Mouse (Mus musculus): ENCODE measurements around the gene Aldh16a1. TPM values are rescaled to one million over a fixed set of nuclear protein-coding genes. Genes with fewer than 3 reads are reported as not detected.
A peak's percentile ranks its signal among the peaks of the same experiment; 100 is the strongest.
"Not testable (repeated sequence)": the region's sequence is repeated elsewhere in the genome, so short reads cannot be mapped to it uniquely, and the experiment has no call there.

The Aldh16a1 gene
- total RNA-seq, 2 experiments from 2014 or later, result 25.8 to 57.5 TPM

DNA sequence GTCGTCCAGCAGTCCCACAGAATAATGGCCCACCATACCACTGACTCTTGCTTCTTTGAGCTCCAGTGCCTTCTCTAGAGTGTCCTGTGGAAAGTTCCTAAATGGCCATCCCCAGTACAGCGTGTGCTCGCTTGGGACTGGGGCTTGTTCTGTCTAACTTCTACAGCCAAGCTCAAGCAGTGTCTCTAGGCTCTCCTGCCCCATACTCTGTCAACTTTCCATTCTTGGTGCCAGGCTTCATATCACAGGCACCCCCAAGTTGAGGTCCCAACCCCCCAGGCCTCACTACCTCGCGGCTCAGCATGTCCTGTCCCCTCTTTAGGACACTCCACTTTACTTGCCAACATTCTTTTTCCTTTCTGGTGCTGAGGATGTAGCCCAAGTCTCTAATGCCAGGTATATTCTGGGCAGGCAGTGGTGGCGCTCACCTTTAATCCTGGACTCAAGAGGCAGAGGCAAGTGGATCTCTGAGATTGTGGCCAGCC lies 6.0 kb upstream of the Aldh16a1 start:
- no peak for ATAC-seq (replicated peaks; ENCODE audit: poor library complexity)

DNA sequence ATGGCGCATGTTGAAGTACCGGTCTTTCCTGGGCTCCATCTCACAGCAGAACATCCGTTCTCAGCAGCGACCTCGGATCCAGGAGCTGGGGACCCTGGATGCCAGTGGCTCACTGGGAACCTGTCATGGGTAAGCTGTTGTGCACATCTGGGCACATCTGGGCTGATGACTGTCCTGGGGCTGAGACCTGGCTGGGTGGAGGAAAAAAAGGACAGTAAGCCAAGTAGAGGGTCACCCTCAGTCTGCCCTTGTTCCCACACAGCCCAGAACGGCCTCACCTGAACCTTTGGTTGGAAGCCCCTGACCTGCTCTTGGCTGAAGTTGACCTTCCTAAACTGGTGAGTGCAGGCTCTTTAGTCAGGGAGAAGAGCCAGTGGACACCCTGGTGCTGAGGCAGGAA lies 4.6 kb upstream of the Aldh16a1 start:
- ATAC-seq (replicated peaks; ENCODE audit: poor library complexity), result no peak

DNA sequence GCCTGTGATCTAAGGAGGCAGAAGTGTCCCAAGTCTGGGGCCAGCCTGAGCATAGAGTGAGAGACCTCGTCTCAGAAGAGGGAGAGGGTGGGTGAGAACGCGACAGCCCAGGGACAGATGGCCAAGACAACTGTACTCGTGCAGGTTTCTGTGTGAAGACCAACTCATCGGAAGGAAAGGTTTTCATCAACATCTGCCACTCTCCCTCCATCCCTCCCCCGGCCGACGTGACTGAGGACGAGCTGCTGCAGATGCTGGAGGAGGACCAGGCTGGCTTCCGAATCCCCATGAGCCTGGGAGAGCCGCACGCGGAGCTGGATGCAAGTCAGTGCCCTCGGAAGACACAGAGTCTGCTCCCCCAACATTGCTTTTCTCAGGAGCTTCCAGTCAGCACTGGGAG lies 3.1 kb upstream of the Aldh16a1 start:
- ATAC-seq (replicated peaks; ENCODE audit: poor library complexity), result no peak

DNA sequence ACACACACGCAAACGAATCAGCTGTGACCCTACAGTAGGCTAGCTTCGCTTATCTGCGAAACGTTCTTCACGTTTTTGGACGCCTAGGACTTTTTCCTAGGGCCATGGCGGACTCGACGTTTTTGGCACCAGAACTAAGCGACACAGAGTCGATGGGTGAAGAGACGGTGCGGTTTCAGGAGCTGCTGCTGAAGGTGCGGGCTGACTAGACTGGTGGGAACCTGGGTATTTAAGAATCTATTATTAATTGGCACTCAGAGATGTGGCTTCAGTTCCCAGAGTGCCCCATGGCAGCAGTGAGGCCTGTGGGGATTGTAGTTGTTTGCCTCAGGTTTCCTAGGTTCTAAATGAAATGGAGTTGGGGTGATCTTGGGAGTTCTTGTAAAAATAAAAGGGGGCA lies 1.8 kb upstream of the Aldh16a1 start:
- no peak for ATAC-seq (replicated peaks; ENCODE audit: poor library complexity)

DNA sequence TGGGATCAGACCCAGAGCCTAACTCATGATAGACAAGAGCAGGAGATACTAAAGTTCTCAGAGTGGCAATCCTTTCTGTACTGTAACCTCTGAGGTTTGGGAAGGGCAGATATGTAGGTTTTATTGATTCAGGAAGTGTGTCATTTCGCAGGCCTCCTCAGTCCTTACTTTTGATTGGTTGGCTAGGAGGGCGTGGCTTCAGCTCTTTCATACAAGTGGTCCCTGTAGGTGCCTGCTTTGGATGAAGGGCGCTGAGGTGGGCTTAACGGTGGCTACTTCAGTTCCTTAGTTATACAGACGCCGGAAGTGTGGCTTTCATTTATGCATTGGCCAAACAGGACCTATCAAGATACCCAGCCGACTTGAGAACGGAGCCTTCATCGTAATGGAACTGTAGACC lies 1.2 kb upstream of the Aldh16a1 start:
- no peak for ATAC-seq (replicated peaks; ENCODE audit: poor library complexity)

DNA sequence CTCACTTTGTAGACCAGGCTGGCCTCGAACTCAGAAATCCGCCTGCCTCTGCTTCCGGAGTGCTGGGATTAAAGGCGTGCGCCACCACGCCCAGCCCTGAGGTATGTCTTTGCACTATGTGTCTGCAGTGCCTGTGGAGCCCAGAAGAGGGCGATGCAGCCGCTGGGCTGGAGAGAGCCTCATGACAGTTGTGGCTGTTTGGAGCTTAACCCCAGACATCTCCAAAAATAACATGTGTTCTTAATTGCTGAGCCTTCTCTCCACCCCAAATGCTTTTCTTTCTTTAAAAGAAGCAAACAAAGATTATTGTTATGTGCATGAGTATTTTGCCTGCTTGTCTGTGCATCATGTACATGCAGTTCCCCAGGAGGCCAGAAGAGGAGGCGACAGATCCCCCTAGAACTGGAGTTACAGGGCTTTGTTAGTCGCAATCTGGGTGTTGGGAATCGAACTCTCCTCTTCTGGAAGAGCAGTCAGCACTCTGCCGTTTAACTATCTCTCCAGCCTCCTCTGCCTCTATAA lies 670 bp upstream of the Aldh16a1 start:
- peak; percentile 65 for ATAC-seq (replicated peaks; ENCODE audit: poor library complexity)

DNA sequence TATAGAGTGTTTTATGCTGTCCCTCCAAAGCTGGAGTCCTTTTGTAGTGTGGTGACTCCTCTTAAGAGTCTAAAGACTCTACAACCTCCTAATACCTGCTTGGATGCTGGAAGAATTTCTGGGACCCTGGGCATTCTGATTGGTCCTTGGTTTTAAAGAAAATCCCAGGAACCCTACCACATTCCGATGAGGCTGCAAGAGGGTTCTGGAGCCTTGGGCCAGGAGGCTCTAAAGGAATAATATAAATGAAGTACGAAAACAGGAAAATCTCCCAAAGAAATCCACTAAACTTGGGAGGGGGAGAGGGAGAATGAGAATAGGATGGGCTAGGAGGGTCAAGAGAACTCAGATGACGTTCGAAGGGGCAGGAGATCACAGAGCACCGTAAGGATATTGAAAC lies 798 bp downstream of the Aldh16a1 start:
- ATAC-seq (replicated peaks; ENCODE audit: poor library complexity), result no peak

DNA sequence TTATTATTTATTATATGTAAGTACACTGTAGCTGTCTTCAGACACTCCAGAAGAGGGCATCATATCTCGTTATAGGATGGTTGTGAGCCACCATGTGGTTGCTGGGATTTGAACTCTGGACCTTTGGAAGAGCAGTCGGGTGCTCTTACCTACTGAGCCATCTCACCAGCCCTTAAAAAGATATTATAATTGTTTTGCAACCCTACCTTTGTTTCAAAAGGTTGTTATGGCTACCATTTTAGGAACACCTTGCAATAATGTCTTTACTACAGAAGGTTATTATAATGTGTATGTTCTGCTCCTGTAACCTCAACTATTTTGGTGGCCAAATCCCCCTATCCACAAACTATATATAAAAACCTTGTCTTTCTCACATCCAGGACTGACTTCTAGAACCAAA lies 1.3 kb downstream of the Aldh16a1 start:
- not testable (repeated sequence) for ATAC-seq (replicated peaks; ENCODE audit: poor library complexity)

DNA sequence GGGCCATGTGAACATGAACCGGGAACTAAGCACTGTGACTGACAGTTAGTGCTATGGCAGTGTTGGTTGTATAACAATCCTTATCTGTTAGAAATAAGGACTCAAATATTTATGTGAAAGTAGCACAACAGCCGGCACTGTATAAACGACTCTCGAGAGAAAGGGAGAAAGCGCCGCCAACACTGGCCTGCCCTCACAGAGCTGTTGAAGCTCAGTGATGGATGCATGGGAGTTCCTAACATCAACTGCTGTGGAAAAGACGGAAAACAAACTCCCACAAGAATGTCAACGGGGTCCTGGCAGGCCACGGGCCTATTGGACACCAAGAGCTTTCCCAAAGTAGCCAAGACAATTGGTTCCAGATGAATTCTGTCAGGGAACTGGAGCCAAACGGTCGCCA lies 3.1 kb downstream of the Aldh16a1 start:
- no peak for ATAC-seq (replicated peaks; ENCODE audit: poor library complexity)

DNA sequence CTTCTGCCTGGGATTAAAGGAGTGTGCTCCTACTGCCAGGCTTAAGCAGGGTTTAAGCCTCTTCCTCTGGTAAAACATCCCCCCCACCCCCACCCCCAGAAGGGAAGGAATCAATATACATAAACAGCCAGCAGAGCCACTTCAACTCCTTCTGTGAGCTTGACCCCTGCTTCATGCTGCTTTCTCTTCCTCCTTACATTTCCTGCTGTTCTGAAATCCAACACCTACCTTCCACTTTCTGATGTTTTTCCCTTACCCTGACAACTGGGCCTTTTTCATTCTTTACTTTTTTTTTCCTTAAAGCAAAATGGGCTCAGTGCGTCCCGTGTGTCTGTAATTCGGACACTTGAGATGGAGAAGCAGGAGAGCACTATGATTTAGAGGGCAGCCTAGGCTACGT lies 4.1 kb downstream of the Aldh16a1 start:
- ATAC-seq (replicated peaks; ENCODE audit: poor library complexity), result no peak

DNA sequence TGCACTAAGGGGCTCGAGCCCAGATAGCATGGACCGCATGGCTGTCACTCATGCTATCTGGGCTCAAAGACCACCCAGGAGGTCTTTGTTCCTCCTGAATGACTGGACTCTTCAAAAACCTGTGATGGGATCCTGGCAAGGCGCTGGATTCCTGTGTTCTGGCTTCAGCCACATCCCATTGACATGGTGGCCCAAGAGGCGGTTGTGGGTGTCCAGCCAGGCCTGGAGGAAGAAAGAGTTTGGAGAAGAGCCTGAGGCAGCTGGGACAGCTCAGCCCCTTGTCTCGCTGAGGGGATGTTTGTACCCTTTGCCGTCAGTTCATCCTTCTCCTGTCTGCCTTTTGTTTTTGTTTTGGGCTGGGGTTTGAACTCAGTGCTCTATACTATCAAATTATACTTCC lies 4.8 kb downstream of the Aldh16a1 start:
- ATAC-seq (replicated peaks; ENCODE audit: poor library complexity), result no peak

DNA sequence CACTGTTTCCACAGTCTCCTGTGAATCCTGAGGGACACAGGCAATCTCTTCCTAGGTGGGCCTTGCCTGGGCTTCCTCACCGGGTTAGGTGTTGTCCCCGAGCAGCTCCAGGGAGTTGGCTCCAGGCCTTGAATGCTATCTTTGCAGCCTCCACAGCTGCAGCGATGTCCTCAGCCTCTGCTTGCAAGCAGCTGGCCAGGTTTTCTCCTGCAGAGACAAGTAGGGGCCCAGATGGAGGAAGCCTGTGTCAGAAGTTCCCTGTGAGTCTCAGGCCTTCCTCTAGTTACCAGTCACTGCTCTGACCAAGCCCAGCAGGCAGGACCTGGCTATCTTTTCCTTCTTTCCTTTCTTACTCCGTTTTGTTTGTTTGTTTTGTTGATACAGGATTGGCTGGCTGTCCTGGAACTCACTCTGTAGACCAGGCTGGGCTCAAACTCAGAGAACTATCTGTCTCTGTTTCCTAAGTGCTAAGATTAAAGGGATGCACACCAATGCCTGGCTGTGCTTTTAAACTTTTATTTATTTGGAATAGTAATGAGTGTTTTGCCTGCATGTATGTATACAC lies 5.8 kb downstream of the Aldh16a1 start:
- no peak for ATAC-seq (replicated peaks; ENCODE audit: poor library complexity)

DNA sequence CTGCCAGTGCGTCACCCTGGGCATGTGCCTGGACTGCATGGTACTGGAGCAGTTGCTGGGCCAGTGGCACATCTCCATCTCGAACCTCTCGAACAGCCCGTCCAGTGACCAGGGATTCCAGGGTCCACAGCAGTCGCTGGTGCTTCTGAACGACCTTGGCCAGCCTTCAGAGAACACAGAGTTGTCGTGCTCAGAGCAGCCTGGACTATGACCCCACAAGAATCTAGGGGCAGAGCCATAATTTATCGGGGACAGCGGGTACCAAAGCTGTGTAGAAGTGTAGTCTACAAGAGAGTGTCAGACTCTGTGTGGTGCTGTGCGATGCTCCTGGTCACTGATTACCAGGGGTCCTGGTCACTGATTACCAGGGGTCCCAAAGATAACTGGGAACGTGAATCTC lies 6.5 kb downstream of the Aldh16a1 start:
- no peak for ATAC-seq (replicated peaks; ENCODE audit: poor library complexity)

DNA sequence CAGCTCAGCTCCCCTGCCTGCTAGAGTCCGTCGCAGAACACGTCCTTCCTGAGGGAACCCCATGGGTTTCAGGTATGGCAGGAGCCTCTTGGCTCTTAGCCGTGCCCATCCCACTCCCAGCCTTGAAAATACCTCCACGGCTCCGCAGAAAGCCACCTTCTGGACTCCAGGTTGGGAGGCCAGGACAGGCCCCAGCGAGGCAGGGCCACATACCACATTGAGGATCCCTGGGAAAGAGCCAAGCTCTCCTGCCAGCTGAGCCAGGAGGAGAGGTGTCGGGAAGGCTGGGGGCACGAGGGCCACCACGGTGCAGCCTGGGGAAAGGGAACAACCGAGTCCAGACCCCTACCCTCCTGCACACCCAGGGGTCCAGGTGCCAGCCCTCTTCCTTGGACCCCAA lies 7.1 kb downstream of the Aldh16a1 start:
- no peak for ATAC-seq (replicated peaks; ENCODE audit: poor library complexity)

DNA sequence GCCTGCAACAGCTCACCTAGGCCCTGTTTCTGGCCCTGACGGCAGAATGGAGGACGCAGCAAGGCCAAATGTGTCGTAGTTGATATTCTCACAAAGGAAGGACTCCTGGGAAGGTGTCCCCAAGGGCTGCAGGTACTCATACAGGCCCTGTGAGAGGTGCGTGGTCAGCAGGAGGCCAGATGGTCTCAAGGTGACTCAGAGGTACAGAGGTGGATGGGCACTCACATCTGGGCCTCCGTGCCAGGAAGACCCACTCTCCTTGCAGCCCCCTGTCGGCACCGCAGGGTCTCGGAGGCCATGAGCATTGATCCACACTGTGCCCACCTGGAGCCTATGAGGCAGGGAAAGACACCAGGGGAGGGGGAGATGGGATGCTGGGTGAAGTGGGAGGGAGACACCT lies 8.9 kb downstream of the Aldh16a1 start:
- no peak for ATAC-seq (replicated peaks; ENCODE audit: poor library complexity)

DNA sequence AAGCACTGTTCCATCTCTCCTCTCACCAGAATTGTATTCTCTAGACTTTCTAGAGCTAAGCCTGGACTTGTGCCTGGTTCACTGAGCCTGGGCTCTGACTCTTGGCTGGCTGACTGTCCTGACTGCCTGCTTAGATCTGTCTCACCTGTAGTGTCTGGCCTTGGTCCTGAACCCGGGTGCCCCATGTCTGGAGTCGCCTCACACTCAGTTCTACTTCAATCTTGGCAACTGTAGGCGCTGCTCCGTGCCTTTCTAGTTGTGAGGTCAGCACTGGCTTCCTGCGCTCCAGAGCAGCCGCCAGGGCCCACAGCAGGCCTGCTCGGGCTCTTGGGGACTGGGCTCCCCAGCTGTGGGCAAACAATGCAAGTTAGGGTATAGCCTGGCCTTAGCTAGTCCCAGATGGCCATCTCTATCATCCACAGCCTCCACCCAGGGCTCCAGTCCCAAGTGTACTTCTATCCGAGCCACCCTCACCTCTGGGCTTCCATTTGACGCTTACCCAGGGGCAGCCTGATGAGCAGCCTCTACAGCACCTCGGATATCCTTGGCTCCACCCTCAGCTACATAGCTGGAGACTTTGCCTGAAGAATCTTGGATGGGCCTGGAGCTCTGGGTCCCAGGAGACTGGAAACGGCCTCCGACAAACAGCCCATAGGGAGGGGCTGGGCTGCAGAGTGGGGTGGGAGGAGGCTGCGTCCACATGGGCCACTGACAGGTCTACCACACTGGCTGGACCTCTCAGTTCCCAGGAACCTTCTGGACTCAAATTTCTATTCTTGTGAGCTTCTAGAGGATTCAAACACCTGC lies 9.8 kb downstream of the Aldh16a1 start:
- ATAC-seq (replicated peaks; ENCODE audit: poor library complexity), result no peak

DNA sequence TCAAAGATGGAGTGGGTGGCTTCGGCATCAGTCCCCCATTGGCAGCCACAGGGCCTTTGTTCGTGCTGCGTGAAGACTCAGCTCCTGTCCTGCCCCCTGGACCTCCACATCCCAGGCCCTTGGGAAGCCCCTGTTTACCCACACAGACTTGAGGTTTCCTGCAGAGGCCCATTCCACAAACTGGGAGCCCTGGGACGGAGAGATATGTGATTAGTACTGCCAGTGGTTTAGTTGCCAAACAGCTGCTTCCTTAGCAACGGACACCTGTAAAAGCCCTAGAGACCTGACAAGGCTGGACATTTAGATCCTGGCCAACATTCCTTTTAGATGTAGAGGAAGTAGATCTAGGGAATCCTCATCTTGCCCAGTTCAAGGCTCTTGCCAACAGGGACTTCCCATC lies 12.5 kb downstream of the Aldh16a1 start:
- no peak for ATAC-seq (replicated peaks; ENCODE audit: poor library complexity)

DNA sequence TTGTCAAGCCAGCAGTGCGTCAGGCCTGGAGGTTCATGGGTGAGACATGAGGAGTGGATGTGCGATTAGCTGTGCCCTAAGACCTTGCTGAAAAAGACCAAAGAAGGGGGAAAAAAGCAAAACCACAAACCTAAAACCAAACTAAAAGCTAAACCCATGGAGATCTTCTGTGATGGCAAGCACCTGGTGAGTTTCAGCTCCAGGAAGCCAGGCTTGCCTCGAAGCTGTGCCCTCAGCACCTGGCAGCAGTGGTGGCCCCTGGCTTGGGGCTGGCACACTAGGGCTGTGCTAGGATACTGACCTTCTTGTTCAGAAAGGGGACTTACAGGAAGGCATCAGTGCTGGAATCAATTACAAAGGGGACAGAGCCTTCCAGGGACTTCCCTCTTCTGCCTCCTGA lies 13.1 kb downstream of the Aldh16a1 start:
- no peak for ATAC-seq (replicated peaks; ENCODE audit: poor library complexity)

DNA sequence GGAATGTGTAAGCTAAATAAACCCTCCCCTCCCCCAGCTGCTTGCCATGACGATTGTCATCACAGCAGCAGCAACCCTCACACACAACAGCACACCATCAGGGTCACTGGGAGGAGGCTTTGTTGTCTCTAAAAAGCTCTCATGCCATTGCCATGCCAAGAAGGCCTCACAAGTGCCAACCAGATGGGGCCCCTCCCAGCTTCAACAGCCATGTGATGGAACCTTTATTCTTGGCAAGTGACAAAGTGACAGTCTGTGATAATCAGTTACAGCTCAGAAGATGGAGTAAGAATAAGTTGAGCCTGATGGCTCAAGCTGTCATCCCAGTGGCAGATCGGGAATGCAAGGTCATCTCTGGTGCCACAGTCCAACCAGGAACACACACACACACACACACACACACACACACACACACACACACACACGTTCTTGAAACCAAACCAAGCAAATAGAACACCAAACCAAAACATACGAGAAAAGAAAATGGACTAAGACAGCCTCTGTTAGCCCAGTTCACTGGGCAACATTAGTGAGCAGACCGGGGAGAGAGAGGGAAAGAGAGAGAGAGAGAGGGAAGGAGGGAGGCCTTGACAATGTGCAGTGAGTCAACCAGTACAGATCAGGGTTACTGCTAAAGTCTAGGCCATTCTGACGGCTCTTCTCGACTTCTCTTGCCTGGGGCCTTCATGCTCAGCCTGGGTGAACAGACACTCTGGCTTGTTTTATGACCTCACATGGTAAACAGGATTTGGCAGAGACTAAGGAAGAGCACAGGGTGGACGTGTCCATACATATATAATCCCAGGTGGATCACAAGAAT lies 14.3 kb downstream of the Aldh16a1 start:
- peak; percentile 20 for ATAC-seq (replicated peaks; ENCODE audit: poor library complexity)

DNA sequence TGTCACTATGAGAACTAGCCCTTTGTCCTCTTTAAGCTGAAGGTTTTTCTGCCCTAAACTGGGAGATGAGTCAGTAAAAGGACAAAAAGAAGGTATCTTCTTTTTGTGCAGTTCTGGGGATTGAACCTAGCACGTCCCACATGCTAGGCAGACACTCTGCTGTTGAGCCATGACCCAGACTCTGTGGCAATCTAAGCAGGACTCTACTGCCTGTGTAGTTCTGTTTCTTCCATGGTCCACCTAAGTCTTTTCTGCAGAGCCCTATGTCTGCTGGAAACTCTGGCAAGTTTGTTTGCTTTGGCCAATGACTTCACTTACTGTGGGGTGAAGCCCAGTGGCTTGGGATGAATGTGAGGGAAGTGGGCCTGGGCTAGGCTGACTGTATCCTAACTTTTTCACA lies 16.0 kb downstream of the Aldh16a1 start:
- ATAC-seq (replicated peaks; ENCODE audit: poor library complexity), result no peak

DNA sequence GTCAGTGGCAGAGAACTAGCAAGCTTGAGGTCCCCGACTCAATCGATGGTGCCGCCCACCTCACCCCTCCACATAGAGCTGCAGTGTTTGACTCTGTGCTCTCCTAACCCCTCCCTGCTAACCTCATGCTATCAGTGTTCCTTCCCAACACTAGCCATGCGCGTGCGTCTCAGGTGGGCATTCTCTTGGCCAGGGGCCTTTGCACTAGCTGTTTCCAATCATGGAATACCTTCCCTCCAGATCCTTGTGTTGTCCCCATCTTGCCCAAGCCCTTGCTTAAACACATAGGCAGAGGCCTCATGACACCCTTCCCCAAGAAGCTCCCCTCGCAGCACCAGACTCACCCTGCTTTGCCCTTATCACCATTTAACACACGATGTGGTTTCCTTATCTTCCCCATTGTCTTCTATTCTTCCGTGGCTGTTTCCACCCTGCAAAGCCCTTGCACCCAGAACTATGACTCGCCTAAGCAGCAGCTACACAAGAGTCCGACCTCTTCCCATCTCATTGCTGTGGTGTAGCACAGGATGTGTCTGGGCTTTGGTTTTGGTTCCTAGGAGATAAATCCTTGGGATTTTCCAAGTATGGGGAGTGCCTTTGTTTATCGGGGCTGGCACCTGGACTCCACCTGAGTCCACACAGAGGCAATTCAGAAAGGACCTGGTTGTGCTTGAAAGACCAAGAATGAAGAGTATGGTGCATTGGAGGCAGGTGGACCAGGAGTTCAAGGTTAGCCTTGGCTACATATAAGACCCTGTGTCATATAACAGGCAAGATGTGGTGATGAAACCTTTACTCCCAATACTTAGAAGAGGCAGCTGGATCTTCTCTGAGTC lies 17.0 kb downstream of the Aldh16a1 start:
- peak; percentile 71 for ATAC-seq (replicated peaks; ENCODE audit: poor library complexity)
